Mouse (Mus musculus) lung, postnatal 0 days (tissue): ENCODE data around the gene Mipol1. TPM values are rescaled to one million over a fixed set of nuclear protein-coding genes. Genes with fewer than 3 reads are reported as not detected.

Experiments used
- ATAC-seq: fragments of 200-750 bp; cut with Nextera tagmentation; 2 replicates; pipeline ENCODE4 v1.8.0; 2017; ENCODE audit warnings: moderate library complexity
- DNase-seq: peaks from one replicate; pipeline ENCODE4 v3.0.0-alpha.2; 2016; ENCODE audit warnings: low spot score
- H3K27ac ChIP-seq: fragments of 300-500 bp; sonication (generic); 2 replicates; pipeline ENCODE4 v1.5.1; 2014; ENCODE audit warnings: antibody characterized with exemption, mild to moderate bottlenecking, low read length, mixed read lengths
- H3K27me3 ChIP-seq: fragments of 300-500 bp; sonication (generic); replicated peaks from 2 replicates; pipeline ENCODE4 v1.6.1; 2014; ENCODE audit warnings: low read length, mixed read lengths; ENCODE audit not compliant: insufficient read depth
- H3K36me3 ChIP-seq: fragments of 300-500 bp; sonication (generic); 2 replicates; pipeline ENCODE4 v1.6.1; 2014; ENCODE audit warnings: low read length, mixed read lengths; ENCODE audit not compliant: insufficient read depth
- H3K4me1 ChIP-seq: fragments of 300-500 bp; sonication (generic); 2 replicates; pipeline ENCODE4 v1.6.1; 2014; ENCODE audit warnings: antibody characterized with exemption, low read depth, low read length, mixed read lengths; ENCODE audit not compliant: insufficient read depth
- H3K4me2 ChIP-seq: fragments of 300-500 bp; sonication (generic); replicated peaks from 2 replicates; pipeline ENCODE4 v1.6.1; 2014; ENCODE audit warnings: low read depth, mild to moderate bottlenecking, low read length, moderate library complexity, mixed read lengths
- H3K4me3 ChIP-seq: fragments of 300-500 bp; sonication (generic); 2 replicates; pipeline ENCODE4 v1.5.1; 2014; ENCODE audit warnings: low read depth, low read length
- H3K9ac ChIP-seq: fragments of 300-500 bp; sonication (generic); replicated peaks from 2 replicates; pipeline ENCODE4 v1.6.1; 2014; ENCODE audit warnings: low read depth, mild to moderate bottlenecking
- H3K9me3 ChIP-seq: fragments of 300-500 bp; sonication (generic); 2 replicates; pipeline ENCODE4 v1.6.1; 2016; ENCODE audit warnings: low read length, mixed read lengths
- CTCF ChIP-seq: IDR thresholded peaks from 2 replicates; pipeline ENCODE4 v1.5.1; 2016; ENCODE audit warnings: antibody characterized with exemption, mild to moderate bottlenecking
- EP300 ChIP-seq: IDR thresholded peaks from 2 replicates; pipeline ENCODE4 v1.6.1; 2016; ENCODE audit warnings: antibody characterized with exemption, mild to moderate bottlenecking, control low read depth
- WGBS: fragments of 180-500 bp; shearing (Covaris S2); extraction: QIAGEN DNeasy Blood & Tissue Kit; methylation state at CpG from one replicate; pipeline ENCODE4 v1.1.7; 2014; 5-methylcytosine and 5-hydroxymethylcytosine counted together
- polyA plus RNA-seq: library from polyadenylated mRNA; unstranded; fragments of >200 nt; fragmentation: Nextera tagmentation; extraction: Ambion mirVana; gene quantifications from 2 replicates; pipeline ENCODE4 v1.2.1, GENCODE M21; 2015

Gene Mipol1
- 5.7 and 6.4 TPM in 2 replicates for polyA plus RNA-seq

DNA sequence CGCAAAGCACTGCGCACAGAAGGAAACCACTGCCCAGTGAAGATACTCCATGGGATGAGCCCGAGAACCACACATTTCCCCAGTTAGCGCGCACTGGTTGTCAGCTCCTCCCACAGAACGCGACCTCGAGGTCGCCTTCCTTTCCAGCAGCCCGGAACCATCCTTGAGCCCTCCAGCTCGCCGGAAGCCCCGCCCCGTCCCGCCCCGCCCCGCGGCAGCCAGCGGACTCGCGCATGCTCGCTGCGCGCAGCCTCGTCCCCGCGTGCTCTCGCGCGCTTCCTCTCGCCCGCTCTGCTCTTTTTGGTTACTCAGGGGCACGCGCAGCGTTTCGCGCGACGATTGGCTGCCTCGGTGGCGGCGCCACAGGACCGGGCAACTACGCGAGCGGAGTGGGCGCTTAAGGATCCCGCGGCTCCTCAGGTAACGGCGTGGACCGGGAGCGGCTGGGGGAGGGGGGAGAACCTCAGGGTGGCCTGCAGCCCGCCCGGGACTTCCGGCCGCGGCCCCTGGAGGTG, at the start of gene Mipol1, which contains the start of gene Prps1l3:
Gene Mipol1, plus strand, starts transcription at position 236 of the 515 bp plus-strand sequence.
Gene Prps1l3, plus strand, starts transcription at position 221 of the 515 bp plus-strand sequence.
- Histone ChIP-seq H3K27ac (peak within 1 kb of the TSS; percentile 94), H3K27me3 (no peaks in the 10 kb centered on the region), H3K4me3 (peak within 1 kb of the TSS; percentile 74), H3K4me1 (no peaks in the 10 kb centered on the region; the same call in 1 of the 2 replicates), H3K4me2 (peak within 1 kb of the TSS; percentile 76), H3K9ac (peak within 1 kb of the TSS; percentile 84), H3K9me3 (no peaks in the 10 kb centered on the region), H3K36me3 (no peaks in the 10 kb centered on the region)
- ATAC-seq: peak; percentile 98
- peak; percentile 96 for DNase-seq
- WGBS: under 1% methylated on average over 52 of the region's 58 CpGs
- TF ChIP-seq EP300 (no peak), CTCF (peak; percentile 6; the same call in 1 of the 2 replicates)

DNA sequence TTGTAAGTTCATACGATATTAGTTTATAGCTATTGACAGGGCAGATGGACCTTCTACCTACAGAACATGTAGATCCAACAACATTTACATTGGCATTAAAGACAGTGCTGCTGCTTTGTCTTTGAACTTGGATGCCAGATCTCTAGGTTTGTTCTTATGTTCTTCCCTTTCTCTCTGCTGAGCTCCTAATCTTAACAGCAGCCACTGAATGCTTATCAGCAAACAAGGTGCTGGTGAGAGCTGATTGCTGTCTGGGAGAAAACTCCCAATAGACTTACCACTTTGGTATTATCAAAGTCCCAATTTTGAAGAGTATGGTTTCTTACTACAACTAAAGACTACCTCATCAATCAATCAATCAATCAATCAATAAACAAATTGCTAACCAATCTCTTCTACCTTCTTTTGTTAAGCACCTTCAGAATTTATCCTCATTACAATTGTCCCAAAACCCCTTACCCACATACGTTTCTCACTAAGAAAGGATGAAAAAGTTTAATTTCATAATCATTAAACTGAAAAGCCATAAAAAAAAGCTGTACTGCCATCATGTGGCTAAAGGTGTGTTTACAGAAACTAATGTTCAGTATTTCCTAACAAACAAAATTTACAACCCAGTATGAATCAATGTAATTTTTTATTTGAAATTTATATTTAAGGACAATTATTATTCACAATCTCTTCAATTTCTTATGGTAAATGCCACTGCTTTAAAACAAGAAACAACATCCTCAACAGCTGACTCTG, 45.7 kb upstream of the Mipol1 start:
- Histone ChIP-seq H3K4me2 (no peak overlapping the region), H3K27ac (no peak overlapping the region), H3K9ac (no peak overlapping the region), H3K4me3 (no peak overlapping the region), H3K4me1 (no peaks in the 10 kb centered on the region), H3K36me3 (no peaks in the 10 kb centered on the region), H3K27me3 (no peaks in the 10 kb centered on the region), H3K9me3 (no peaks in the 10 kb centered on the region)
- DNase-seq: peak; percentile 18
- peak; percentile 28 for TF ChIP-seq CTCF
- no peak for TF ChIP-seq EP300
- no peak for ATAC-seq
- WGBS: 58% methylated on average over 2 of the region's 2 CpGs

DNA sequence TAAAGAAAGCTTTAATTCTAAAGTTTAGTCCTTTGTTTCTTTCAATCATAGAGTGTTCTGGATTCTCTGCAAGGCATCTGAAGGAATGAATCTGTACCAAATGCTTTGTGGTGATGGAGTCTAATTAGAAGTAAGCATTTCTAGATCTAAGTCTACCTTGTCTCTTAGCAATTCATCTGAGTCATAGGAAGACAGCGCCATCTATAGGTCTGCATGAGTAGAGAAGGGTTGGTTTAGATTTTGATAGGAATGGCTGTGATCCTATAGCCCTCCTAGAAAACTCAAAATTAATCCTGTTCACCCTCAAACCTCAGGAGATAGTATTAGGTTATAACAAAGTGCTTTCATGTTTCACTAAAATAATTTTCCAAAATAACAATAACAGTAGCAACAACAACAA, 44.8 kb upstream of the Mipol1 start:
- no peak for ATAC-seq
- 0% methylated on average over 1 of the region's 1 CpGs for WGBS
- DNase-seq: peak; percentile 53
- H3K27ac ChIP-seq: no peak overlapping the region
- TF ChIP-seq CTCF (peak; percentile 70), EP300 (no peak)
- no peak overlapping the region for H3K4me2 ChIP-seq
- H3K4me3 ChIP-seq: no peak overlapping the region
- H3K36me3 ChIP-seq: no peaks in the 10 kb centered on the region
- no peaks in the 10 kb centered on the region for H3K27me3 ChIP-seq
- no peak overlapping the region for H3K9ac ChIP-seq
- no peaks in the 10 kb centered on the region for H3K4me1 ChIP-seq
- H3K9me3 ChIP-seq: no peaks in the 10 kb centered on the region

DNA sequence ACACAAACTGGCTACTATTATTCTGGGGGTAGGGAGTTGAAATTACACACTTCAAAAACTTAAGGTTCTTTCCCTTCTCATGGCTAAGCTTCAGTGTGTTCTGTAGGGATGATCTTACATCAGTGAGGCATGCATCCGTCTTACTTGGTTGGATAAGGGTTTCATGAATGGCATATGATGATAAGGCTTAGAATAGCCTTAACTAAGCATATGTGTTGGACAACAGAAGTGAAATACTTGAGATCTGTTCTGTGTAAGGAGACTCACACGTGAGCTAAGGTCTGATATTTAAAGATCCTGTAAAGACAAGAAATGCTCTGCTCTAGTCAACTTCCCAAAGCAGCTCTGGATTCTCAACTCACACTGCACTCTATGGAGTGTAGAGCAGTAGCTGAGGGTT, 44.1 kb upstream of the Mipol1 start:
- Histone ChIP-seq H3K4me2 (no peak overlapping the region), H3K4me1 (no peaks in the 10 kb centered on the region), H3K27ac (no peak overlapping the region), H3K27me3 (no peaks in the 10 kb centered on the region), H3K4me3 (no peak overlapping the region), H3K9me3 (no peaks in the 10 kb centered on the region), H3K9ac (no peak overlapping the region), H3K36me3 (no peaks in the 10 kb centered on the region)
- TF ChIP-seq CTCF: no peak
- TF ChIP-seq EP300: no peak
- no peak for ATAC-seq
- 68% methylated on average over 2 of the region's 2 CpGs for WGBS
- DNase-seq: no peak

DNA sequence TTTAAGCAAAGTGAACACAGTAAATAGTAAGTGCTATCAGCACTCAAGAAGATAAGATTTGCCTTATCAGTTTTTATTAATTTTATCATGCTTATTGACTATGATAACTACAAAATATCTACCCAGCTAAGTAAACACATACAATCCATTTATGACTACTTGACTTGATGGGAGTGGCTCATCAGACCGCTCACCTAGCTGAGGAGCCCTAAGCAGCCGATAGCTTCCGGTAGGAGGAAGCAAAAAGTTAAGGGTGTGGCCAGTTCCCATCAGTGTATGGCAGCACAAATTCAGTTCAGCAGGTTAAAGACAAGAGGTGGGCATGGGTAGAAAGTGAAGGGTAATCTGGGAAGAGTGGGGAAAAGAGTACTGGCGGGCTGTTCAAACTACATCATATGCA, 43.2 kb upstream of the Mipol1 start:
- no peak overlapping the region for H3K27ac ChIP-seq
- H3K4me3 ChIP-seq: no peak overlapping the region
- no peak for TF ChIP-seq CTCF
- no peak for TF ChIP-seq EP300

DNA sequence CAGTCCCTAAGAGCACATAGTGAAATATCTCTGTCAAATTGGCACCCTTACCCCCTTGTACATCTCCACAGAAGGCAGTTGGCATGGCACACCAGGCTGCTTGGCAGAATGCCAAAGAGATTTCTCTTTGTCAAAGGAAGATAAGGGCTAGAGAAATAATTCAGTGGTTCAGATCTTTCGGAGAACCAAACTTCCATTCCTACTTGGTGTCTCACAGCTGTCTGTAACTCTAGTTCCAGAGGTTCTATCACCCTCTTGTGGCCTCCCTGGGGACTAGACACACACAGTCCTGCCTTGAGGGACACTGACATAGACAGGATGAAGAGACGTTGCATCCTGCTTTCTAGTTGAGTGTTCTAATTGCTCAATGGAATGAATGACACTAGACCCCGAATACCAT, 35.6 kb upstream of the Mipol1 start:
- Histone ChIP-seq H3K9me3 (no peaks in the 10 kb centered on the region), H3K4me1 (no peaks in the 10 kb centered on the region), H3K4me2 (no peak overlapping the region), H3K27ac (no peak overlapping the region), H3K4me3 (no peak overlapping the region), H3K27me3 (no peaks in the 10 kb centered on the region; the same call in 1 of the 2 replicates), H3K36me3 (no peaks in the 10 kb centered on the region), H3K9ac (no peak overlapping the region)
- ATAC-seq: peak; percentile 54
- peak; percentile 49 for DNase-seq
- 18% methylated on average over 3 of the region's 3 CpGs for WGBS
- no peak for TF ChIP-seq EP300
- peak; percentile 56 for TF ChIP-seq CTCF

More for the DNA sequence above, 43.2 kb upstream of the Mipol1 start:
- WGBS: 71% methylated on average over 4 of the region's 4 CpGs
- H3K36me3 ChIP-seq: no peaks in the 10 kb centered on the region
- H3K4me2 ChIP-seq: no peak overlapping the region
- H3K9ac ChIP-seq: no peak overlapping the region
- no peaks in the 10 kb centered on the region for H3K27me3 ChIP-seq
- ATAC-seq (no peak), DNase-seq (no peak)
- H3K4me1 ChIP-seq: no peaks in the 10 kb centered on the region
- no peaks in the 10 kb centered on the region for H3K9me3 ChIP-seq
